Mouse (Mus musculus): Measurements from ENCODE around the gene Rph3a. TPM values are rescaled to one million over a fixed set of nuclear protein-coding genes. Genes with fewer than 3 reads are reported as not detected.

Rph3a gene
- polyA plus RNA-seq, 1 experiment from 2014 or later, result 15.8 TPM

- Histone ChIP-seq H3K36me3 (ENCODE audit: control insufficient read depth, insufficient read depth, low read length) (no peaks in the 10 kb centered on the region), H3K4me3 (replicated peaks; ENCODE audit: low read depth, low read length) (no peak overlapping the region), H3K4me2 (ENCODE audit: low read length) (no peak overlapping the region), H3K27me3 (ENCODE audit: control insufficient read depth, insufficient read depth, low read length) (no peaks in the 10 kb centered on the region), H3K27ac (replicated peaks; ENCODE audit: low read depth, low read length) (no peak overlapping the region), H3K4me1 (ENCODE audit: control insufficient read depth, insufficient read depth, low read length) (no peaks in the 10 kb centered on the region), H3K9ac (replicated peaks; ENCODE audit: low read length) (no peak overlapping the region), H3K9me3 (ENCODE audit: control insufficient read depth, low read length) (no peaks in the 10 kb centered on the region)
- ATAC-seq (ENCODE audit: low FRiP score, low TSS enrichment) (no peak), DNase-seq (no peak)
- WGBS, result 84% methylated on average over 8 of the region's 8 CpGs
Measured at GRCm38 (mm10) chr5:120968799-120969198, 41.1 kb downstream of the Rph3a start.

- ATAC-seq (ENCODE audit: low FRiP score, low TSS enrichment) (no peak), DNase-seq (no peak)
- H3K9ac ChIP-seq (replicated peaks; ENCODE audit: low read length), result no peak overlapping the region
- H3K27me3 ChIP-seq (ENCODE audit: control insufficient read depth, insufficient read depth, low read length), result no peaks in the 10 kb centered on the region
- no peaks in the 10 kb centered on the region for H3K9me3 ChIP-seq (ENCODE audit: control insufficient read depth, low read length)
- H3K4me3 ChIP-seq (replicated peaks; ENCODE audit: low read depth, low read length), result no peak overlapping the region
- no peak overlapping the region for H3K27ac ChIP-seq (replicated peaks; ENCODE audit: low read depth, low read length)
- WGBS, result 71% methylated on average over 4 of the region's 4 CpGs
- no peaks in the 10 kb centered on the region for H3K4me1 ChIP-seq (ENCODE audit: control insufficient read depth, insufficient read depth, low read length)
- H3K36me3 ChIP-seq (ENCODE audit: control insufficient read depth, insufficient read depth, low read length), result no peaks in the 10 kb centered on the region
- H3K4me2 ChIP-seq (ENCODE audit: low read length), result no peak overlapping the region
Measured at GRCm38 (mm10) chr5:120968134-120968532, 41.8 kb downstream of the Rph3a start.

- ATAC-seq (ENCODE audit: low FRiP score, low TSS enrichment), result no peak
- DNase-seq, result no peak
- Histone ChIP-seq H3K27ac (replicated peaks; ENCODE audit: low read depth, low read length) (no peak overlapping the region), H3K36me3 (ENCODE audit: control insufficient read depth, insufficient read depth, low read length) (no peaks in the 10 kb centered on the region), H3K4me1 (ENCODE audit: control insufficient read depth, insufficient read depth, low read length) (no peaks in the 10 kb centered on the region), H3K9ac (replicated peaks; ENCODE audit: low read length) (no peak overlapping the region), H3K4me3 (replicated peaks; ENCODE audit: low read depth, low read length) (no peak overlapping the region), H3K27me3 (ENCODE audit: control insufficient read depth, insufficient read depth, low read length) (no peaks in the 10 kb centered on the region), H3K9me3 (ENCODE audit: control insufficient read depth, low read length) (no peaks in the 10 kb centered on the region), H3K4me2 (ENCODE audit: low read length) (no peak overlapping the region)
- 80% methylated on average over 13 of the region's 13 CpGs for WGBS
Measured at GRCm38 (mm10) chr5:120967355-120968133, 42.3 kb downstream of the Rph3a start.

GRCm38 (mm10) chr5:120966894-120967293 is 43.0 kb downstream of the Rph3a start:
- Histone ChIP-seq H3K27me3 (ENCODE audit: control insufficient read depth, insufficient read depth, low read length) (no peaks in the 10 kb centered on the region), H3K4me1 (ENCODE audit: control insufficient read depth, insufficient read depth, low read length) (no peaks in the 10 kb centered on the region), H3K4me3 (replicated peaks; ENCODE audit: low read depth, low read length) (no peak overlapping the region), H3K4me2 (ENCODE audit: low read length) (no peak overlapping the region), H3K36me3 (ENCODE audit: control insufficient read depth, insufficient read depth, low read length) (no peaks in the 10 kb centered on the region), H3K9me3 (ENCODE audit: control insufficient read depth, low read length) (no peaks in the 10 kb centered on the region), H3K9ac (replicated peaks; ENCODE audit: low read length) (no peak overlapping the region), H3K27ac (replicated peaks; ENCODE audit: low read depth, low read length) (no peak overlapping the region)
- no peak for ATAC-seq (ENCODE audit: low FRiP score, low TSS enrichment)
- DNase-seq, result no peak
- 89% methylated on average over 8 of the region's 8 CpGs for WGBS

- no peaks in the 10 kb centered on the region for H3K4me1 ChIP-seq (ENCODE audit: control insufficient read depth, insufficient read depth, low read length)
- no peaks in the 10 kb centered on the region for H3K36me3 ChIP-seq (ENCODE audit: control insufficient read depth, insufficient read depth, low read length)
- H3K9me3 ChIP-seq (ENCODE audit: control insufficient read depth, low read length), result no peaks in the 10 kb centered on the region
- WGBS, result 82% methylated on average over 4 of the region's 4 CpGs
- H3K27ac ChIP-seq (replicated peaks; ENCODE audit: low read depth, low read length), result no peak overlapping the region
- no peak overlapping the region for H3K4me3 ChIP-seq (replicated peaks; ENCODE audit: low read depth, low read length)
- no peak overlapping the region for H3K9ac ChIP-seq (replicated peaks; ENCODE audit: low read length)
- ATAC-seq (ENCODE audit: low FRiP score, low TSS enrichment) (no peak), DNase-seq (no peak)
- H3K27me3 ChIP-seq (ENCODE audit: control insufficient read depth, insufficient read depth, low read length), result no peaks in the 10 kb centered on the region
- H3K4me2 ChIP-seq (ENCODE audit: low read length), result no peak overlapping the region
Measured at GRCm38 (mm10) chr5:120966156-120966555, 43.7 kb downstream of the Rph3a start.

GRCm38 (mm10) chr5:120961004-120961403 is 48.9 kb downstream of the Rph3a start:
- ATAC-seq (ENCODE audit: low FRiP score, low TSS enrichment), result no peak
- H3K9me3 ChIP-seq (ENCODE audit: control insufficient read depth, low read length), result no peaks in the 10 kb centered on the region
- no peak for DNase-seq
- H3K9ac ChIP-seq (replicated peaks; ENCODE audit: low read length), result no peak overlapping the region
- H3K4me3 ChIP-seq (replicated peaks; ENCODE audit: low read depth, low read length), result no peak overlapping the region
- no peaks in the 10 kb centered on the region for H3K27me3 ChIP-seq (ENCODE audit: control insufficient read depth, insufficient read depth, low read length)
- H3K4me2 ChIP-seq (ENCODE audit: low read length), result no peak overlapping the region
- no peaks in the 10 kb centered on the region for H3K4me1 ChIP-seq (ENCODE audit: control insufficient read depth, insufficient read depth, low read length)
- H3K36me3 ChIP-seq (ENCODE audit: control insufficient read depth, insufficient read depth, low read length), result no peaks in the 10 kb centered on the region
- 60% methylated on average over 4 of the region's 4 CpGs for WGBS
- H3K27ac ChIP-seq (replicated peaks; ENCODE audit: low read depth, low read length), result no peak overlapping the region

GRCm38 (mm10) chr5:120953974-120954373 is 55.9 kb downstream of the Rph3a start:
- Histone ChIP-seq H3K4me2 (ENCODE audit: low read length) (no peak overlapping the region), H3K9me3 (ENCODE audit: control insufficient read depth, low read length) (no peaks in the 10 kb centered on the region), H3K4me3 (replicated peaks; ENCODE audit: low read depth, low read length) (no peak overlapping the region), H3K9ac (replicated peaks; ENCODE audit: low read length) (no peak overlapping the region), H3K27ac (replicated peaks; ENCODE audit: low read depth, low read length) (no peak overlapping the region), H3K27me3 (ENCODE audit: control insufficient read depth, insufficient read depth, low read length) (no peaks in the 10 kb centered on the region), H3K4me1 (ENCODE audit: control insufficient read depth, insufficient read depth, low read length) (no peaks in the 10 kb centered on the region), H3K36me3 (ENCODE audit: control insufficient read depth, insufficient read depth, low read length) (no peaks in the 10 kb centered on the region)
- DNase-seq, result peak; percentile 84
- whole genome bisulfite sequencing, result 22% methylated on average over 5 of the region's 5 CpGs
- ATAC-seq (ENCODE audit: low FRiP score, low TSS enrichment), result no peak

GRCm38 (mm10) chr5:120952242-120952770 is 57.6 kb downstream of the Rph3a start:
- WGBS, result 77% methylated on average over 10 of the region's 10 CpGs
- no peak for DNase-seq
- Histone ChIP-seq H3K27ac (replicated peaks; ENCODE audit: low read depth, low read length) (no peak overlapping the region), H3K27me3 (ENCODE audit: control insufficient read depth, insufficient read depth, low read length) (no peaks in the 10 kb centered on the region), H3K9me3 (ENCODE audit: control insufficient read depth, low read length) (no peaks in the 10 kb centered on the region), H3K4me2 (ENCODE audit: low read length) (no peak overlapping the region), H3K36me3 (ENCODE audit: control insufficient read depth, insufficient read depth, low read length) (no peaks in the 10 kb centered on the region), H3K9ac (replicated peaks; ENCODE audit: low read length) (no peak overlapping the region), H3K4me1 (ENCODE audit: control insufficient read depth, insufficient read depth, low read length) (no peaks in the 10 kb centered on the region), H3K4me3 (replicated peaks; ENCODE audit: low read depth, low read length) (no peak overlapping the region)
- no peak for ATAC-seq (ENCODE audit: low FRiP score, low TSS enrichment)

- ATAC-seq (ENCODE audit: low FRiP score, low TSS enrichment), result no peak
- no peak for DNase-seq
Measured at GRCm38 (mm10) chr5:120942076-120942475, 67.8 kb downstream of the Rph3a start.

More at GRCm38 (mm10) chr5:120942076-120942475, 67.8 kb downstream of the Rph3a start:
- no peak overlapping the region for H3K4me2 ChIP-seq (ENCODE audit: low read length)
- H3K27ac ChIP-seq (replicated peaks; ENCODE audit: low read depth, low read length), result no peak overlapping the region
- no peaks in the 10 kb centered on the region for H3K9me3 ChIP-seq (ENCODE audit: control insufficient read depth, low read length)
- H3K27me3 ChIP-seq (ENCODE audit: control insufficient read depth, insufficient read depth, low read length), result no peaks in the 10 kb centered on the region
- no peak overlapping the region for H3K4me3 ChIP-seq (replicated peaks; ENCODE audit: low read depth, low read length)
- H3K9ac ChIP-seq (replicated peaks; ENCODE audit: low read length), result no peak overlapping the region
- no peaks in the 10 kb centered on the region for H3K36me3 ChIP-seq (ENCODE audit: control insufficient read depth, insufficient read depth, low read length)
- H3K4me1 ChIP-seq (ENCODE audit: control insufficient read depth, insufficient read depth, low read length), result no peaks in the 10 kb centered on the region
- 71% methylated on average over 10 of the region's 10 CpGs for WGBS
